Mouse (Mus musculus): ENCODE data around the gene Nhej1.
A peak's percentile ranks its signal among the peaks of the same experiment; 100 is the strongest.

The Nhej1 gene

GRCm38 (mm10) chr1:75125418-75125817, 418 bp upstream of the Nhej1 start:
- no peak for DNase-seq

GRCm38 (mm10) chr1:75122211-75122610, 2.8 kb downstream of the Nhej1 start:
- DNase-seq, result peak; percentile 24

GRCm38 (mm10) chr1:75052091-75052490, 72.9 kb downstream of the Nhej1 start:
- DNase-seq, result peak; percentile 31

GRCm38 (mm10) chr1:75051428-75051827, 73.6 kb downstream of the Nhej1 start:
- no peak for DNase-seq

GRCm38 (mm10) chr1:75048571-75048970, 76.4 kb downstream of the Nhej1 start:
- no peak for DNase-seq

- DNase-seq, result no peak
Observed at GRCm38 (mm10) chr1:75048041-75048440, 77.0 kb downstream of the Nhej1 start.

- DNase-seq, result no peak
Observed at GRCm38 (mm10) chr1:75040429-75040828, 84.6 kb downstream of the Nhej1 start.

GRCm38 (mm10) chr1:75032041-75032440, 93.0 kb downstream of the Nhej1 start:
- DNase-seq, result no peak

- no peak for DNase-seq
Observed at GRCm38 (mm10) chr1:75027061-75027779, 97.8 kb downstream of the Nhej1 start.

GRCm38 (mm10) chr1:75024419-75025199, 100.4 kb downstream of the Nhej1 start:
- DNase-seq, result no peak

GRCm38 (mm10) chr1:75022216-75022615, 102.8 kb downstream of the Nhej1 start:
- DNase-seq, result no peak

GRCm38 (mm10) chr1:75016846-75017245, 108.2 kb downstream of the Nhej1 start:
- DNase-seq, result peak; percentile 86

- no peak for DNase-seq
Observed at GRCm38 (mm10) chr1:75015551-75016265, 109.3 kb downstream of the Nhej1 start.

- no peak for DNase-seq
Observed at GRCm38 (mm10) chr1:75014210-75014845, 110.7 kb downstream of the Nhej1 start.

- DNase-seq, result no peak
Observed at GRCm38 (mm10) chr1:75010817-75011216, 114.2 kb downstream of the Nhej1 start.

GRCm38 (mm10) chr1:75010203-75010602, 114.8 kb downstream of the Nhej1 start:
- no peak for DNase-seq

GRCm38 (mm10) chr1:75006016-75006415, 119.0 kb downstream of the Nhej1 start:
- no peak for DNase-seq

GRCm38 (mm10) chr1:75001183-75001582, 123.8 kb downstream of the Nhej1 start:
- DNase-seq, result no peak

GRCm38 (mm10) chr1:75000496-75000895, 124.5 kb downstream of the Nhej1 start:
- DNase-seq, result peak; percentile 65

- no peak for DNase-seq
Observed at GRCm38 (mm10) chr1:74999173-74999572, 125.8 kb downstream of the Nhej1 start.

GRCm38 (mm10) chr1:74997231-74997630, 127.8 kb downstream of the Nhej1 start:
- no peak for DNase-seq

GRCm38 (mm10) chr1:74977001-74977400, 148.0 kb downstream of the Nhej1 start:
- no peak for DNase-seq

- no peak for DNase-seq
Observed at GRCm38 (mm10) chr1:74975936-74976335, 149.1 kb downstream of the Nhej1 start.

Measured in lung, postnatal 14 days (tissue).